Mouse (Mus musculus): ENCODE results near the gene C2cd2.
A peak's percentile ranks its signal among the peaks of the same experiment; 100 is the strongest.

C2cd2 gene

GRCm38 (mm10) chr16:97877502-97877901, 84.9 kb downstream of the C2cd2 start:
- DNase-seq, result no peak

GRCm38 (mm10) chr16:97875101-97875500, 87.3 kb downstream of the C2cd2 start:
- no peak for DNase-seq

- DNase-seq, result no peak
Observed at GRCm38 (mm10) chr16:97874376-97874775, 88.0 kb downstream of the C2cd2 start.

- DNase-seq, result no peak
Observed at GRCm38 (mm10) chr16:97872657-97873056, 89.7 kb downstream of the C2cd2 start.

GRCm38 (mm10) chr16:97869193-97870102, 93.0 kb downstream of the C2cd2 start:
- no peak for DNase-seq

- no peak for DNase-seq
Observed at GRCm38 (mm10) chr16:97863932-97864467, 98.4 kb downstream of the C2cd2 start.

- no peak for DNase-seq
Observed at GRCm38 (mm10) chr16:97856050-97856449, 106.3 kb downstream of the C2cd2 start.

- DNase-seq, result peak; percentile 87
Observed at GRCm38 (mm10) chr16:97851741-97852319, 110.6 kb downstream of the C2cd2 start, which contains the start of gene Prdm15. Gene Prdm15 (minus strand): TSS chr16:97851850.

GRCm38 (mm10) chr16:97851061-97851740, 111.2 kb downstream of the C2cd2 start:
- peak; percentile 84 for DNase-seq

GRCm38 (mm10) chr16:97850667-97851060, 111.7 kb downstream of the C2cd2 start:
- no peak for DNase-seq

- no peak for DNase-seq
Observed at GRCm38 (mm10) chr16:97848832-97849231, 113.6 kb downstream of the C2cd2 start.

- DNase-seq, result peak; percentile 8
Observed at GRCm38 (mm10) chr16:97844967-97845937, 117.1 kb downstream of the C2cd2 start.

- no peak for DNase-seq
Observed at GRCm38 (mm10) chr16:97832154-97832553, 130.2 kb downstream of the C2cd2 start.

- no peak for DNase-seq
Observed at GRCm38 (mm10) chr16:97828207-97828606, 134.2 kb downstream of the C2cd2 start.

- no peak for DNase-seq
Observed at GRCm38 (mm10) chr16:97823311-97824007, 138.9 kb downstream of the C2cd2 start.

- DNase-seq, result no peak
Observed at GRCm38 (mm10) chr16:97819532-97819931, 142.9 kb downstream of the C2cd2 start.

- DNase-seq, result no peak
Observed at GRCm38 (mm10) chr16:97817414-97817813, 145.0 kb downstream of the C2cd2 start.

- DNase-seq, result no peak
Observed at GRCm38 (mm10) chr16:97815269-97815668, 147.1 kb downstream of the C2cd2 start.

- DNase-seq, result no peak
Observed at GRCm38 (mm10) chr16:97814060-97814459, 148.3 kb downstream of the C2cd2 start.

GRCm38 (mm10) chr16:97808881-97809280, 153.5 kb downstream of the C2cd2 start:
- no peak for DNase-seq

GRCm38 (mm10) chr16:97805646-97806045, 156.8 kb downstream of the C2cd2 start:
- no peak for DNase-seq
